Mouse (Mus musculus) hindbrain, embryonic 11.5 days (tissue): ENCODE data around the gene Irf9. TPM values are rescaled to one million over a fixed set of nuclear protein-coding genes. Genes with fewer than 3 reads are reported as not detected.

Experiments used
- ATAC-seq: fragments of 200-750 bp; cut with Nextera tagmentation; 2 replicates; pipeline ENCODE4 v1.8.0; 2017; ENCODE audit warnings: mild to moderate bottlenecking, moderate TSS enrichment, moderate library complexity; ENCODE audit not compliant: low FRiP score
- DNase-seq: peaks from one replicate; pipeline ENCODE4 v3.0.0-alpha.2; 2015; ENCODE audit warnings: low spot score
- H3K27ac ChIP-seq: fragments of 300-500 bp; sonication (generic); 2 replicates; pipeline ENCODE4 v1.5.1; 2014; ENCODE audit warnings: mild to moderate bottlenecking, low read depth, low read length
- H3K27me3 ChIP-seq: fragments of 300-500 bp; sonication (generic); 2 replicates; pipeline ENCODE4 v1.6.1; 2014; ENCODE audit warnings: mild to moderate bottlenecking, low read length, moderate library complexity, mixed read lengths; ENCODE audit not compliant: control insufficient read depth, insufficient read depth
- H3K36me3 ChIP-seq: fragments of 300-500 bp; sonication (generic); 2 replicates; pipeline ENCODE4 v1.6.1; 2014; ENCODE audit warnings: mild to moderate bottlenecking, low read length, moderate library complexity, mixed read lengths; ENCODE audit not compliant: control insufficient read depth, insufficient read depth
- H3K4me1 ChIP-seq: fragments of 300-500 bp; sonication (generic); replicated peaks from 2 replicates; pipeline ENCODE4 v1.6.1; 2014; ENCODE audit warnings: low read length, mixed read lengths; ENCODE audit not compliant: control insufficient read depth, insufficient read depth
- H3K4me2 ChIP-seq: fragments of 300-500 bp; sonication (generic); replicated peaks from 2 replicates; pipeline ENCODE4 v1.6.1; 2014; ENCODE audit warnings: mild to moderate bottlenecking, low read depth, low read length
- H3K4me3 ChIP-seq: fragments of 300-500 bp; sonication (generic); 2 replicates; pipeline ENCODE4 v1.5.1; 2014; ENCODE audit warnings: low read depth, low read length
- H3K9ac ChIP-seq: fragments of 300-500 bp; sonication (generic); 2 replicates; pipeline ENCODE4 v1.6.1; 2014; ENCODE audit warnings: low read depth, low read length
- H3K9me3 ChIP-seq: fragments of 300-500 bp; sonication (generic); 2 replicates; pipeline ENCODE4 v1.6.1; 2016; ENCODE audit warnings: low read length; ENCODE audit not compliant: control insufficient read depth
- WGBS: fragments of 180-500 bp; shearing (Covaris S2); extraction: QIAGEN DNeasy Blood & Tissue Kit; methylation state at CpG from one replicate; pipeline ENCODE4 v1.1.7; 2014; 5-methylcytosine and 5-hydroxymethylcytosine counted together
- polyA plus RNA-seq: library from polyadenylated mRNA; unstranded; fragments of >200 nt; fragmentation: Nextera tagmentation; extraction: Ambion mirVana; gene quantifications from 2 replicates; pipeline ENCODE4 v1.2.1, GENCODE M21; 2014

The Irf9 gene
- polyA plus RNA-seq, 1 experiment from 2014 or later: 7.6 TPM

- ATAC-seq (no peak), DNase-seq (no peak)
- Histone ChIP-seq H3K4me1 (no peaks in the 10 kb centered on the region), H3K9me3 (no peaks in the 10 kb centered on the region), H3K36me3 (no peaks in the 10 kb centered on the region), H3K27me3 (no peaks in the 10 kb centered on the region), H3K4me2 (no peak overlapping the region), H3K9ac (no peak overlapping the region), H3K27ac (no peak overlapping the region), H3K4me3 (no peak overlapping the region)
- WGBS: 91% methylated on average over 2 of the region's 2 CpGs
These were observed 13.5 kb downstream of the Irf9 start for GRCm38 (mm10) chr14:55616844-55617243.

GRCm38 (mm10) chr14:55617822-55618221 is 14.5 kb downstream of the Irf9 start, which contains the start of gene Rec8:
TSS of gene Rec8 (plus strand) at chr14:55618037.
- no peak within 1 kb of the TSS for H3K27ac ChIP-seq
- H3K9me3 ChIP-seq: no peaks in the 10 kb centered on the region
- ATAC-seq (peak; percentile 85), DNase-seq (peak; percentile 53)
- WGBS: 21% methylated on average over 21 of the region's 21 CpGs
- H3K36me3 ChIP-seq: no peaks in the 10 kb centered on the region
- H3K4me2 ChIP-seq: peak within 1 kb of the TSS; percentile 28
- H3K4me3 ChIP-seq: peak within 1 kb of the TSS; percentile 25
- H3K27me3 ChIP-seq: no peaks in the 10 kb centered on the region
- H3K4me1 ChIP-seq: no peaks in the 10 kb centered on the region
- H3K9ac ChIP-seq: peak within 1 kb of the TSS; percentile 7; the same call in 1 of the 2 replicates

- no peaks in the 10 kb centered on the region for H3K4me1 ChIP-seq
- H3K9ac ChIP-seq: peak overlapping the region; percentile 7; the same call in 1 of the 2 replicates
- peak overlapping the region; percentile 28 for H3K4me2 ChIP-seq
- H3K4me3 ChIP-seq: peak overlapping the region; percentile 25
- no peaks in the 10 kb centered on the region for H3K27me3 ChIP-seq
- no peaks in the 10 kb centered on the region for H3K9me3 ChIP-seq
- WGBS: 58% methylated on average over 22 of the region's 22 CpGs
- no peak for ATAC-seq
- DNase-seq: no peak
- no peaks in the 10 kb centered on the region for H3K36me3 ChIP-seq
- H3K27ac ChIP-seq: no peak overlapping the region
These were observed 15.3 kb downstream of the Irf9 start for GRCm38 (mm10) chr14:55618486-55619195.

- WGBS: 92% methylated on average over 27 of the region's 27 CpGs
- Histone ChIP-seq H3K9ac (no peak overlapping the region), H3K9me3 (no peaks in the 10 kb centered on the region), H3K27me3 (no peaks in the 10 kb centered on the region), H3K4me2 (no peak overlapping the region), H3K4me3 (no peak overlapping the region), H3K27ac (no peak overlapping the region), H3K36me3 (peaks cover 15% of the 10 kb centered on the region), H3K4me1 (no peaks in the 10 kb centered on the region)
- DNase-seq: no peak
- no peak for ATAC-seq
These were observed 24.9 kb downstream of the Irf9 start for GRCm38 (mm10) chr14:55628077-55628827.

- no peak overlapping the region for H3K9ac ChIP-seq
- no peaks in the 10 kb centered on the region for H3K27me3 ChIP-seq
- ATAC-seq (no peak), DNase-seq (peak; percentile 44)
- no peaks in the 10 kb centered on the region for H3K9me3 ChIP-seq
- no peak overlapping the region for H3K27ac ChIP-seq
- H3K4me1 ChIP-seq: no peaks in the 10 kb centered on the region
- no peak overlapping the region for H3K4me3 ChIP-seq
- no peak overlapping the region for H3K4me2 ChIP-seq
- 68% methylated on average over 5 of the region's 5 CpGs for WGBS
- H3K36me3 ChIP-seq: peaks cover 15% of the 10 kb centered on the region
These were observed 25.9 kb downstream of the Irf9 start for GRCm38 (mm10) chr14:55629312-55629711.

- WGBS: 4% methylated on average over 23 of the region's 23 CpGs
- Histone ChIP-seq H3K4me3 (peak overlapping the region; percentile 67), H3K9me3 (no peaks in the 10 kb centered on the region), H3K27me3 (no peaks in the 10 kb centered on the region), H3K4me1 (peaks cover 3% of the 10 kb centered on the region; the same call in 1 of the 2 replicates), H3K36me3 (peaks cover 13% of the 10 kb centered on the region), H3K27ac (peak overlapping the region; percentile 69), H3K4me2 (peak overlapping the region; percentile 90), H3K9ac (peak overlapping the region; percentile 80)
- ATAC-seq (peak; percentile 77), DNase-seq (no peak)
These were observed 31.6 kb downstream of the Irf9 start for GRCm38 (mm10) chr14:55634874-55635522.

GRCm38 (mm10) chr14:55635523-55636007 is 32.2 kb downstream of the Irf9 start, which contains the start of gene Ipo4:
TSS of gene Ipo4 (minus strand) at chr14:55635957.
- peak within 1 kb of the TSS; percentile 80 for H3K9ac ChIP-seq

GRCm38 (mm10) chr14:55637795-55638194 is 34.4 kb downstream of the Irf9 start, which contains the start of gene Gm49378:
TSS of gene Gm49378 (minus strand) at chr14:55637895.
- DNase-seq: no peak
- Histone ChIP-seq H3K4me3 (no peak within 1 kb of the TSS), H3K27ac (no peak within 1 kb of the TSS), H3K36me3 (peaks cover 5% of the 10 kb centered on the region), H3K4me2 (no peak within 1 kb of the TSS), H3K9me3 (no peaks in the 10 kb centered on the region), H3K27me3 (no peaks in the 10 kb centered on the region), H3K4me1 (peaks cover 3% of the 10 kb centered on the region), H3K9ac (no peak within 1 kb of the TSS)
- 97% methylated on average over 9 of the region's 9 CpGs for WGBS
- ATAC-seq: no peak

More at GRCm38 (mm10) chr14:55635523-55636007, 32.2 kb downstream of the Irf9 start, which contains the start of gene Ipo4:
- Histone ChIP-seq H3K4me3 (peak within 1 kb of the TSS; percentile 67), H3K36me3 (peaks cover 9% of the 10 kb centered on the region), H3K9me3 (no peaks in the 10 kb centered on the region), H3K4me2 (peak within 1 kb of the TSS; percentile 90), H3K27me3 (no peaks in the 10 kb centered on the region), H3K27ac (peak within 1 kb of the TSS; percentile 69), H3K4me1 (peaks cover 3% of the 10 kb centered on the region; the same call in 1 of the 2 replicates)
- DNase-seq (peak; percentile 95), ATAC-seq (peak; percentile 88)
- WGBS: 2% methylated on average over 33 of the region's 33 CpGs
